Mouse (Mus musculus): ENCODE results near the gene Fadd. TPM values are rescaled to one million over a fixed set of nuclear protein-coding genes. Genes with fewer than 3 reads are reported as not detected.

Fadd gene
- polyA plus RNA-seq, 1 experiment: 10.3 TPM

DNA sequence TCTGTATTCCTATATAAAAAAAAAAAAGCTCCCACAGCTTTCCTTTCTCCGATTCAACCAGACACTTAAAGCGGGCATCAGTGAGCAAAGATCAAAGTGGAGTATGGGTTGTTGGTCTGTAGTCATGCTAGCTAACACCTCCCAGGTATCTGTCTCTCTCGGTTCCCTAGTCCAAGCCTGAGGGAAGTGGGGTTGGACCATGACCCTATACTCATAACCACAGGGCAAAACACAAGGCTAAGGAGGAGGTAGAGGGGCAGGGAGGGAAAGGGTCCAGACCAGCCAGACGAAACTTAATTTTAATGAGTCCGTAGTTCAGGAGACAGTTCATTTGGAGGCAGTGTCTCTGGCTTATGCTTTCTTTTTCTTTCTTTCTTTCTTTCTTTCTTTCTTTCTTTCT, 10.0 kb downstream of the Fadd start:
- Histone ChIP-seq H3K79me3 (ENCODE audit: low read depth) (no peaks in the 10 kb centered on the region), H3ac (ENCODE audit: control insufficient read depth, insufficient read length, low read depth) (no peak overlapping the region), H3K4me3 (ENCODE audit: insufficient read depth, poor library complexity, severe bottlenecking) (no peak overlapping the region), H3K79me2 (ENCODE audit: control insufficient read depth, insufficient read depth) (no peaks in the 10 kb centered on the region), H3K27me3 (ENCODE audit: control insufficient read depth, insufficient read depth, insufficient read length) (no peaks in the 10 kb centered on the region), H3K36me3 (ENCODE audit: control insufficient read depth, insufficient read depth) (no peaks in the 10 kb centered on the region)
- TF ChIP-seq CEBPB (IDR thresholded peaks at IDR 0.05; ENCODE audit: low read depth) (no peak), MAX (IDR thresholded peaks at IDR 0.05) (no peak), MYOG (IDR thresholded peaks at IDR 0.05; ENCODE audit: control insufficient read depth, extremely low read depth, insufficient read length) (no peak), CTCF (IDR thresholded peaks at IDR 0.05; ENCODE audit: control insufficient read depth, insufficient read depth, insufficient read length) (no peak), FOSL1 (IDR thresholded peaks at IDR 0.05; ENCODE audit: insufficient read depth, low read length, poor library complexity, severe bottlenecking) (no peak), USF1 (IDR thresholded peaks at IDR 0.05; ENCODE audit: low read depth) (no peak)

DNA sequence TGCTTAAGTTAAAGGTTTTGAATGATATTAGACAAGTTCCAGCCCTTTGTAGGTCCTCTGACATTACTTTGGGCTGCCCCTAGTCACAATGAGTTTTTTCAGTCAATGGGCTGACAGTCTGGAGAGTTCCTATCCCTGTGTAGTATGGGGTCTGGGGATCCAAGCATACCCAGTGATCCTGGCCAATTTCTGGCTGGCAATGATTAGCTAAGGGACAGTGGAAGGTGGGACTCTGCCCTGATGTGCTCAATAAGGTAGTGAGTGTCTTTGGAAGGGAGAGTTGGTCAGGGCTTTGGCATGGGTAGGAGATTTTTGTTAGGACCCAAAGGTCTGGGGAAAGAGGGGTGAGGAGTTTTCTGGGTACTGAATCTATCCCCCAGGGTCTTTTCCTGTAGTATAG, 10.7 kb downstream of the Fadd start:
- Histone ChIP-seq H3K4me3 (ENCODE audit: insufficient read depth, poor library complexity, severe bottlenecking) (no peak overlapping the region), H3ac (ENCODE audit: control insufficient read depth, insufficient read length, low read depth) (no peak overlapping the region), H3K27me3 (ENCODE audit: control insufficient read depth, insufficient read depth, insufficient read length) (no peaks in the 10 kb centered on the region), H3K79me3 (ENCODE audit: low read depth) (no peaks in the 10 kb centered on the region), H3K79me2 (ENCODE audit: control insufficient read depth, insufficient read depth) (no peaks in the 10 kb centered on the region), H3K36me3 (ENCODE audit: control insufficient read depth, insufficient read depth) (no peaks in the 10 kb centered on the region)
- TF ChIP-seq MAX (IDR thresholded peaks at IDR 0.05) (no peak), USF1 (IDR thresholded peaks at IDR 0.05; ENCODE audit: low read depth) (no peak), MYOG (IDR thresholded peaks at IDR 0.05; ENCODE audit: control insufficient read depth, extremely low read depth, insufficient read length) (no peak), CTCF (IDR thresholded peaks at IDR 0.05; ENCODE audit: control insufficient read depth, insufficient read depth, insufficient read length) (no peak), MYOD1 (IDR thresholded peaks at IDR 0.05; ENCODE audit: control insufficient read depth, insufficient read length, low read depth) (no peak), CEBPB (IDR thresholded peaks at IDR 0.05; ENCODE audit: low read depth) (no peak), FOSL1 (IDR thresholded peaks at IDR 0.05; ENCODE audit: insufficient read depth, low read length, poor library complexity, severe bottlenecking) (no peak)

DNA sequence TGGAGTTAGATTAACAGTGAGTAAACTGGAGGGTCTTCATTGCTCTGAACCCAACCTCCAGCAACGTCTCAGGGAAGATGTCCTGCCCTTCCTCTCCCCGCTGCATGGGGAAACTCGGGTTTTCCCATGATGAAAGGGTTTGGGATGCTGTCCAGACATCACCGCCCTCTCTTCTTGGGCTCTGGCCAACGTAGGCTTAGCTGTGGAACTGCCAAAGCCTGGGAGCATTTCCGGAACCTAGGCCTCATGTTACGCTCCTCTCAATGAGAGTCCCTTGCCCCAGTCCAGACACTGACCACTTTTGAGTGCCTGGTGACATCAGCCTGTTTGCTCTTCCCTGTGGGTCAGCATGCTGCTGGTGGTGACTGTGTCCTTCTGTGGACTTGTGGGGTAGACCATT, 12.8 kb downstream of the Fadd start:
- no peak overlapping the region for H3ac ChIP-seq (ENCODE audit: control insufficient read depth, insufficient read length, low read depth)
- H3K36me3 ChIP-seq (ENCODE audit: control insufficient read depth, insufficient read depth): no peaks in the 10 kb centered on the region
- no peak overlapping the region for H3K4me3 ChIP-seq (ENCODE audit: insufficient read depth, poor library complexity, severe bottlenecking)
- TF ChIP-seq USF1 (IDR thresholded peaks at IDR 0.05; ENCODE audit: low read depth): no peak
- TF ChIP-seq FOSL1 (IDR thresholded peaks at IDR 0.05; ENCODE audit: insufficient read depth, low read length, poor library complexity, severe bottlenecking): no peak
- no peak for TF ChIP-seq CTCF (IDR thresholded peaks at IDR 0.05; ENCODE audit: control insufficient read depth, insufficient read depth, insufficient read length)
- TF ChIP-seq MAX (IDR thresholded peaks at IDR 0.05): no peak
- TF ChIP-seq CEBPB (IDR thresholded peaks at IDR 0.05; ENCODE audit: low read depth): no peak
- no peaks in the 10 kb centered on the region for H3K27me3 ChIP-seq (ENCODE audit: control insufficient read depth, insufficient read depth, insufficient read length)
- no peaks in the 10 kb centered on the region for H3K79me3 ChIP-seq (ENCODE audit: low read depth)
- H3K79me2 ChIP-seq (ENCODE audit: control insufficient read depth, insufficient read depth): no peaks in the 10 kb centered on the region

DNA sequence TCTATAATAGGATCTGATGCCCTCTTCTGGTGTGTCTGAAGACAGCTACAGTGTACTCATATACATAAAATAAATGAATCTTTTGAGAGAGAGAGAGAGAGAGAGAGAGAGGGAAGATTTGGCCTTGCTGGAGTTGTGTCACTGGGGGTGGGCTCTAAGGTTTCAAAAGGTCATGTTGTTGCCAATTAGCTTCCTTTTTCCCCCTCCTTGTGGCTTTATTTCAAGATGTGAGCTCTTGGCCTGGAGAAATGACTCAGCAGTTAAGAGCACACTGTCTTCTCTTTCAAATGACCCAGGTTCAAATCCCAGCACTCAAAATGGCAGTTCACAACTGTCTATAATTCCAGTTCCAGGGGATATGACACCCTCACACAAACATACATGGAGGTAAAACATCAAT, 14.2 kb downstream of the Fadd start:
- Histone ChIP-seq H3K79me2 (ENCODE audit: control insufficient read depth, insufficient read depth) (no peaks in the 10 kb centered on the region), H3K79me3 (ENCODE audit: low read depth) (no peaks in the 10 kb centered on the region), H3K27me3 (ENCODE audit: control insufficient read depth, insufficient read depth, insufficient read length) (no peaks in the 10 kb centered on the region), H3K36me3 (ENCODE audit: control insufficient read depth, insufficient read depth) (no peaks in the 10 kb centered on the region), H3ac (ENCODE audit: control insufficient read depth, insufficient read length, low read depth) (no peak overlapping the region), H3K4me3 (ENCODE audit: insufficient read depth, poor library complexity, severe bottlenecking) (no peak overlapping the region)
- TF ChIP-seq FOSL1 (IDR thresholded peaks at IDR 0.05; ENCODE audit: insufficient read depth, low read length, poor library complexity, severe bottlenecking): no peak
- no peak for TF ChIP-seq USF1 (IDR thresholded peaks at IDR 0.05; ENCODE audit: low read depth)
- TF ChIP-seq CTCF (IDR thresholded peaks at IDR 0.05; ENCODE audit: control insufficient read depth, insufficient read depth, insufficient read length): no peak
- TF ChIP-seq MYOG (IDR thresholded peaks at IDR 0.05; ENCODE audit: control insufficient read depth, extremely low read depth, insufficient read length): no peak
- no peak for TF ChIP-seq MAX (IDR thresholded peaks at IDR 0.05)
- TF ChIP-seq CEBPB (IDR thresholded peaks at IDR 0.05; ENCODE audit: low read depth): no peak
- TF ChIP-seq MYOD1 (IDR thresholded peaks at IDR 0.05; ENCODE audit: control insufficient read depth, insufficient read length, low read depth): no peak

DNA sequence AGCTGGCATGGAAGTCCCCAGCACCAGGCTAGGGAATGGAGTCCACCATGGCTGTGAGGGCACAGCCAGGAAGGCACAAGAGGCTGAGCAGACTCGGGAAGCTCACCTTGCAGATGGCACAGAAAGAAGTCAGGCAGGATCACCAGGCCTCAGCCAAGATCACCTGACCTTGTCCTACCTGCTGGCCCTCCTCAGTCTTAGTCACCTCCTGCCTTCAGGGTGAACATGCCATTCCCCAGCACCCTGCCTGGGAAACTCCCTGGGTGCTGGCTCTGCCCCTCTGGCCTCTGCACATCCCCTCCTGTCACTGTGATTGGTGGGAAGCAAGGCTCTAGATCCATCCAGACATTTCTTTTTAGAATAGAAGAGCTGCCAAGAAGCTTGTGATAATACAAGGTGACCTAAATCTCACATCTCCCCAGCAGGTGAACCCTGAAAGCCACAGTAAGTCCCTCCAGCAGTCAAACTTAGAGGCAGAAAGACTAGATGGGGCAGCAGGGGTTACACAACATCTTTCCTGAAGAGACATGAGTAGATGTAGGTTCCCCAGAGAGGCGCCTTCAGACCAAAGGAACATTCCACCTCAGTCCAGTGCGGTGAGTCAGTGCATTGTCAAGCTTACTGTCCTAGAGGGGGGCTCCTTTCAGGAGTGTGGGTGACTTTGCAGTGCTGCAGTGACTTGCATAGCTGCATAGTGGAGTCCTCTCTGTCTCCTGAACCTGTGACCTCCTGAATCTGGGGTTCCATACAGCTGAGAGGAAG, 15.2 kb downstream of the Fadd start:
- Histone ChIP-seq H3K27me3 (ENCODE audit: control insufficient read depth, insufficient read depth, insufficient read length) (no peaks in the 10 kb centered on the region), H3K36me3 (ENCODE audit: control insufficient read depth, insufficient read depth) (no peaks in the 10 kb centered on the region), H3K79me2 (ENCODE audit: control insufficient read depth, insufficient read depth) (no peaks in the 10 kb centered on the region), H3K79me3 (ENCODE audit: low read depth) (no peaks in the 10 kb centered on the region), H3K4me3 (ENCODE audit: insufficient read depth, poor library complexity, severe bottlenecking) (no peak overlapping the region), H3ac (ENCODE audit: control insufficient read depth, insufficient read length, low read depth) (no peak overlapping the region)
- TF ChIP-seq FOSL1 (IDR thresholded peaks at IDR 0.05; ENCODE audit: insufficient read depth, low read length, poor library complexity, severe bottlenecking) (no peak), MYOD1 (IDR thresholded peaks at IDR 0.05; ENCODE audit: control insufficient read depth, insufficient read length, low read depth) (no peak), MYOG (IDR thresholded peaks at IDR 0.05; ENCODE audit: control insufficient read depth, extremely low read depth, insufficient read length) (no peak), CEBPB (IDR thresholded peaks at IDR 0.05; ENCODE audit: low read depth) (peak; percentile 49)
